Mouse (Mus musculus) forebrain, embryonic 15.5 days (tissue): Measurements from ENCODE around the gene Saa3. TPM values are rescaled to one million over a fixed set of nuclear protein-coding genes. Genes with fewer than 3 reads are reported as not detected.

Experiments used
- ATAC-seq: fragments of 200-750 bp; cut with Nextera tagmentation; replicated peaks from 2 replicates; pipeline ENCODE4 v1.8.0; 2017; ENCODE audit warnings: mild to moderate bottlenecking, moderate TSS enrichment, moderate library complexity
- H3K27ac ChIP-seq: fragments of 300-500 bp; sonication (generic); replicated peaks from 2 replicates; pipeline ENCODE4 v1.5.1; 2015; ENCODE audit warnings: mild to moderate bottlenecking, inconsistent platforms
- H3K27me3 ChIP-seq: fragments of 300-500 bp; sonication (generic); 2 replicates; pipeline ENCODE4 v1.6.1; 2015; ENCODE audit warnings: inconsistent platforms
- H3K36me3 ChIP-seq: fragments of 300-500 bp; sonication (generic); 2 replicates; pipeline ENCODE4 v1.6.1; 2015; ENCODE audit warnings: mild to moderate bottlenecking, inconsistent platforms
- H3K4me1 ChIP-seq: fragments of 300-500 bp; sonication (generic); 2 replicates; pipeline ENCODE4 v1.6.1; 2015; ENCODE audit warnings: inconsistent platforms
- H3K4me2 ChIP-seq: fragments of 300-500 bp; sonication (generic); replicated peaks from 2 replicates; pipeline ENCODE4 v1.6.1; 2015; ENCODE audit warnings: mild to moderate bottlenecking, inconsistent platforms
- H3K4me3 ChIP-seq: fragments of 300-500 bp; sonication (generic); 2 replicates; pipeline ENCODE4 v1.5.1; 2015; ENCODE audit warnings: mild to moderate bottlenecking, inconsistent platforms
- H3K9ac ChIP-seq: fragments of 300-500 bp; sonication (generic); replicated peaks from 2 replicates; pipeline ENCODE4 v1.6.1; 2015; ENCODE audit warnings: mild to moderate bottlenecking, inconsistent platforms
- H3K9me3 ChIP-seq: fragments of 300-500 bp; sonication (generic); 2 replicates; pipeline ENCODE4 v1.6.1; 2016; ENCODE audit warnings: inconsistent platforms
- WGBS: fragments of 180-500 bp; shearing (Covaris S2); methylation state at CpG from one replicate; pipeline ENCODE4 v1.1.7; 2015; ENCODE audit warnings: mixed read lengths; 5-methylcytosine and 5-hydroxymethylcytosine counted together
- polyA plus RNA-seq: library from polyadenylated mRNA; unstranded; fragments of >200 nt; fragmentation: Nextera tagmentation; extraction: Ambion mirVana; gene quantifications from 2 replicates; pipeline ENCODE4 v1.2.1, GENCODE M21; 2015

Gene Saa3
- polyA plus RNA-seq, 1 experiment from 2014 or later, result not detected

- Histone ChIP-seq H3K27ac (no peak within 1 kb of the TSS), H3K4me1 (no peaks in the 10 kb centered on the region), H3K9me3 (no peaks in the 10 kb centered on the region), H3K27me3 (no peaks in the 10 kb centered on the region), H3K4me3 (no peak within 1 kb of the TSS), H3K36me3 (no peaks in the 10 kb centered on the region), H3K9ac (no peak within 1 kb of the TSS), H3K4me2 (no peak within 1 kb of the TSS)
- WGBS, result 90% methylated on average over 4 of the region's 4 CpGs
- no peak for ATAC-seq
Observed at GRCm38 (mm10) chr7:46732458-46732857, 17.0 kb upstream of the Saa3 start, which contains the start of gene Saa4. Saa4 (minus strand) TSS chr7:46732603.

- no peak overlapping the region for H3K4me2 ChIP-seq
- no peak overlapping the region for H3K4me3 ChIP-seq
- WGBS, result 83% methylated on average over 1 of the region's 1 CpGs
- H3K27ac ChIP-seq, result no peak overlapping the region
- no peaks in the 10 kb centered on the region for H3K36me3 ChIP-seq
- no peak for ATAC-seq
- no peaks in the 10 kb centered on the region for H3K4me1 ChIP-seq
- no peaks in the 10 kb centered on the region for H3K9me3 ChIP-seq
- no peaks in the 10 kb centered on the region for H3K27me3 ChIP-seq
- no peak overlapping the region for H3K9ac ChIP-seq
Observed at GRCm38 (mm10) chr7:46727584-46727983, 12.1 kb upstream of the Saa3 start.

GRCm38 (mm10) chr7:46724396-46724795 is 8.9 kb upstream of the Saa3 start:
- no peaks in the 10 kb centered on the region for H3K27me3 ChIP-seq
- H3K4me2 ChIP-seq, result no peak overlapping the region
- no peak for ATAC-seq
- H3K4me1 ChIP-seq, result peaks cover 6% of the 10 kb centered on the region; the same call in 1 of the 2 replicates
- no peak overlapping the region for H3K9ac ChIP-seq
- H3K27ac ChIP-seq, result no peak overlapping the region
- H3K4me3 ChIP-seq, result no peak overlapping the region
- WGBS, result 72% methylated on average over 5 of the region's 5 CpGs
- no peaks in the 10 kb centered on the region for H3K36me3 ChIP-seq
- H3K9me3 ChIP-seq, result no peaks in the 10 kb centered on the region

DNA sequence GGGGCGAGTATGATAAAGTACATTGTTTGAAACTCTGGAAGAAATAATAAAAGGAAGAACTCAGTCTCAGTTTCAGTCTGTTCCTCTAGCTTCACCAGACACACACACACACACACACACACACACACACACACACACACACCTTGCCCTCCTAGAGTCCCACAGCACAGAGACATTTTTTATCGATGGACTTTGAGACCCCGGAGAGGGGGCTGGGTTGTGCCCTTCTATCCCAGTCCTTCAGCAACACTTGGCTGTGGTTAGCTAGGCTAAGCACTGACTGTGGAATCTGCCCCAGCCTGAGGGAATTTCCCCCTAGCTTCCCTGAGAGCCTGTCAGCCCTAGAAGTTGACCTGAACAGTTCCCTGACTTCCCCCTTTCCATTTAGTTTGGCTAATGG is 8.3 kb upstream of the Saa3 start:
- ATAC-seq, result no peak
- Histone ChIP-seq H3K9me3 (no peaks in the 10 kb centered on the region), H3K4me2 (no peak overlapping the region), H3K4me3 (no peak overlapping the region), H3K27ac (no peak overlapping the region), H3K27me3 (no peaks in the 10 kb centered on the region), H3K4me1 (peaks cover 6% of the 10 kb centered on the region; the same call in 1 of the 2 replicates), H3K9ac (no peak overlapping the region), H3K36me3 (no peaks in the 10 kb centered on the region)
- 89% methylated on average over 3 of the region's 3 CpGs for WGBS

DNA sequence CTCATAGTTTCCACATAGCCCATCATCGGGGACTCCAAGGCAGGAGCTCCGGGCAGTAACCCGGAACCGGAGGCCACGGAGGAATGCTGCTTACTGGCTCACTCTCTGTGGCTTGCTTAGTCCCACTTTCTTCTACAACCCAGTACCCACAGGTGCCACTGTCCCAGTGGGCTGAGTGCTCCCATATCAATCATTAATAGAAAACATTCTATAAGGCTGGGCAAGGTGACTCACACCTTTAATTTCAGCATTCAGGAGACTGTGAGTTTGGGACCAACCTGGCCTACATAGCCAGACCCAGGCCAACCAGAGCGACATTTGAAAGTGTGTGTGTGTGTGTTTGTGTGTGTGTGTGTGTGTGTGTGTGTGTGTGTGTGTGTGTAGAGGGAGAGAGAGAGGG is 7.9 kb upstream of the Saa3 start:
- no peak overlapping the region for H3K27ac ChIP-seq
- H3K4me1 ChIP-seq, result peaks cover 6% of the 10 kb centered on the region; the same call in 1 of the 2 replicates
- no peaks in the 10 kb centered on the region for H3K36me3 ChIP-seq
- no peak overlapping the region for H3K4me3 ChIP-seq
- H3K4me2 ChIP-seq, result no peak overlapping the region
- no peak overlapping the region for H3K9ac ChIP-seq
- no peaks in the 10 kb centered on the region for H3K27me3 ChIP-seq
- H3K9me3 ChIP-seq, result no peaks in the 10 kb centered on the region
- ATAC-seq, result no peak
- WGBS, result 96% methylated on average over 6 of the region's 6 CpGs

DNA sequence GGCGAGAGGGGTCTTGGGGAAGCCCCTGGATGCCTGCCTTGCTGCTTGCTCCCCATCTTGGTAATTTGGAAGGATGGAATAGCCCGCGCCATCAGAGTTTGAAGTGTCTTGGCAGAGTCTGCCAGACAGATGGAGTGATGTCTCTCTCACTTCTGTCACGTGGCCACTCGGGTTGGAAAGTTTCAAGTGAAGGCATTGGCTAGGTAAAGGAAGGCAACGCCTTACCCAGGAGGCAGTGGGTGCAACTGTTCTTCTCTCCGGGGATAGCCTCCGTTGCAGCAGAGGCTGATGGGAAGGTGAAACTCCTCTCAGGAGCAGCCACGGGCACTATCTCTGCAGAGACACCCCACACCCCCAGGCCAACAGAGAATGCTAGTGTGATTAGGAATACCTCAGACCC is 5.0 kb upstream of the Saa3 start:
- Histone ChIP-seq H3K27ac (peak overlapping the region; percentile 48; the same call in 1 of the 2 replicates), H3K9ac (no peak overlapping the region), H3K36me3 (no peaks in the 10 kb centered on the region), H3K27me3 (no peaks in the 10 kb centered on the region), H3K4me1 (peaks cover 6% of the 10 kb centered on the region; the same call in 1 of the 2 replicates), H3K9me3 (no peaks in the 10 kb centered on the region), H3K4me2 (no peak overlapping the region), H3K4me3 (no peak overlapping the region)
- 0 out of 2 replicates have a peak, but pooled peaks have one; percentile 46 for ATAC-seq
- WGBS, result 58% methylated on average over 9 of the region's 9 CpGs

DNA sequence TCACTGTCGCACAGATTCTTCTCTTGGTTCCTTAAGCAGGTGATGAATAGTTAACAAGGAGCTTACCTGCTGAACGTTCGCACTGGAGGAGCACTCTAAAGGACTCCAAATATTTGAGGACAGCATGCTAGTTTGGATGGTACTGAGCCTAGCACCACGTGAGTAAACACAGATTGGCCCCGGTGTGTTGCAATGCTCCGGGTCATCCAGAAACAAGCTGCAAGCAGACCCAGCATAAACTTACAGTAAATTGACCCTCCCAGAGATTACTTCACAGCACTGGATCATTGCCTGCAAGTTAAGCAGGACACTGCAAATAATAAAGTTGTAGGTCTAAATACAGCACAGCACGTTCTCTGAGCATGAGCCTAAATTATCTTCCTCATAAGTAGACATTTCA is 4.0 kb upstream of the Saa3 start:
- H3K27me3 ChIP-seq, result no peaks in the 10 kb centered on the region
- no peak overlapping the region for H3K4me3 ChIP-seq
- no peak overlapping the region for H3K9ac ChIP-seq
- no peak for ATAC-seq
- peaks cover 6% of the 10 kb centered on the region; the same call in 1 of the 2 replicates for H3K4me1 ChIP-seq
- WGBS, result 78% methylated on average over 7 of the region's 7 CpGs
- no peaks in the 10 kb centered on the region for H3K9me3 ChIP-seq
- no peaks in the 10 kb centered on the region for H3K36me3 ChIP-seq
- no peak overlapping the region for H3K4me2 ChIP-seq
- no peak overlapping the region for H3K27ac ChIP-seq

DNA sequence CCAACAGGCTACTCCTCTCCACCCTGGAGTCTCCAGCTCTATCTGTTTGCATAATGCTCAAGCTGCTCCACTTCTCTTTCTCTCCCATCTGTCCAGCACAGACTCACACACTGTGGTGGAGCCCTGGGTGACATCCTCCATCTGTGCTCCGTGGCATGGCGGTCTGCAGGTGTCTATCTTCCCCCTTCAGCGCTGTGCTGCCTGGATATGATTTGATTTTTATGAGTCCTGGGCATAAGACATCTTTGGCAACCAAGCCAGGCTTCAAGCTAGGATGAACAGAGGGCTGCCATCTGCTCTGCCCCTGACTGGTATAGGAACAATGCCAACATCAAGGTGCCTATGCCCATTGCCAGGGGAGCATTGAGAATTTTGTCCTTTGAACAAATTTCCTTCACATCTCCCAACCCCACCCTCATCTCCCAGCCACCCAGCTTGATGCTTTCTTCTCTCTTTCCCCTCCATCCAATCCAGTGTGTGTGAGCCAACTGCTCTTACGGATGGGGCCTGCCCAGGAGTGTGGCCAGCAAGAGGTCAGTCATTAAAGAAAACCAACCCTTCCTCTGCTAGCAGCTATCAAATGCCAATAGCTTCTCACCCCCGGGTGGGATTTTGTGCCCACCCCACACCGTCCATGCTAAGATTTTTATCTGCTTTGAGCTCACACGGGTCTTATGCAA is 3.2 kb upstream of the Saa3 start:
- H3K9me3 ChIP-seq, result no peaks in the 10 kb centered on the region
- peak; percentile 92 for ATAC-seq
- peak overlapping the region; percentile 41; the same call in 1 of the 2 replicates for H3K27ac ChIP-seq
- no peak overlapping the region for H3K4me2 ChIP-seq
- no peaks in the 10 kb centered on the region for H3K27me3 ChIP-seq
- no peaks in the 10 kb centered on the region for H3K36me3 ChIP-seq
- 65% methylated on average over 7 of the region's 7 CpGs for WGBS
- no peak overlapping the region for H3K4me3 ChIP-seq
- H3K4me1 ChIP-seq, result peaks cover 6% of the 10 kb centered on the region; the same call in 1 of the 2 replicates
- no peak overlapping the region for H3K9ac ChIP-seq

- 56% methylated on average over 5 of the region's 5 CpGs for WGBS
- H3K9me3 ChIP-seq, result no peaks in the 10 kb centered on the region
Observed at GRCm38 (mm10) chr7:46716897-46717296, 1.4 kb upstream of the Saa3 start.

DNA sequence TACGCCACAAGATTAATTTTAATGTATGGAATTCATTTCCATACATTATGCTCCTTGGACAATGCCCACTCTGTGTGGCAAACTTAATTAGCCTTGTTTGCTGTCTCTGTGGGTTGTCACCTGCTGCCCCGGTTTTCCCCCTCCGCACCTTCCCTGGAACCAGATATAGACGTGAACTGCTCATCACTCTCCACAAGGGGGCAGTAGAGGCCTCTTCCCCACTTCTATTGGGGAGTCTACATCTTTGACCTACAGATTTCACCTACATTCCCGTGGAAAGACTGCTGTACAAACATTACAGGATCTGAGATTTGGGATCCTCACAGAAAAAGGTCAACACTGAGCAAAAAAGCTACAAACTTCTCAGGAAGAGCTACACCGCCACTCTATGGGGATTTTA is 982 bp downstream of the Saa3 start:
- H3K4me2 ChIP-seq, result no peak overlapping the region
- H3K27ac ChIP-seq, result no peak overlapping the region
- H3K9ac ChIP-seq, result no peak overlapping the region
- H3K36me3 ChIP-seq, result no peaks in the 10 kb centered on the region
- no peaks in the 10 kb centered on the region for H3K27me3 ChIP-seq
- no peak for ATAC-seq
- 38% methylated on average over 6 of the region's 6 CpGs for WGBS
- no peak overlapping the region for H3K4me3 ChIP-seq
- no peaks in the 10 kb centered on the region for H3K9me3 ChIP-seq
- H3K4me1 ChIP-seq, result peaks cover 4% of the 10 kb centered on the region

More at GRCm38 (mm10) chr7:46716897-46717296, 1.4 kb upstream of the Saa3 start:
- ATAC-seq, result no peak
- Histone ChIP-seq H3K36me3 (no peaks in the 10 kb centered on the region), H3K27me3 (no peaks in the 10 kb centered on the region), H3K4me3 (no peak overlapping the region), H3K9ac (no peak overlapping the region), H3K27ac (no peak overlapping the region), H3K4me1 (peaks cover 6% of the 10 kb centered on the region; the same call in 1 of the 2 replicates), H3K4me2 (no peak overlapping the region)

DNA sequence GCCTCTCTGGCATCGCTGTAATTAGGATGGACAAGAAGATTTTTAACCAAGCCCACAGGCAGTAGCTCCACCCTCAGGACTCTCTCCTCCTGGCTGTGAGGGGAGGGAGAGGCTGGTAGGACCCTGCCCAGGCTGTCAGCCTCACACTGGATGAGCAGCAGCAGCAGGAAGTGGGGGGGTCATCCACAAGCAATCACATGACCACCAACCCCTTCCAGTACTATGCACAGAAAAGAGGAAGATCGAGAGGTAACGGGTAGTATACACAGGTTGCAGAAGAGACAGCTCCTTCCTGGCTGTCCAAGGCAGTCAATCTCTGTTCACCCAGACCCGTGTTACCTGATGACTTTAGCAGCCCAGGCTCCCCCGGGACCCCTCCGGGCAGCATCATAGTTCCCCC is 3.2 kb downstream of the Saa3 start:
- H3K4me1 ChIP-seq, result peaks cover 11% of the 10 kb centered on the region
- H3K36me3 ChIP-seq, result peaks cover 5% of the 10 kb centered on the region; the same call in 1 of the 2 replicates
- 81% methylated on average over 6 of the region's 6 CpGs for WGBS
- no peak overlapping the region for H3K27ac ChIP-seq
- H3K9me3 ChIP-seq, result no peaks in the 10 kb centered on the region
- H3K4me2 ChIP-seq, result no peak overlapping the region
- H3K27me3 ChIP-seq, result no peaks in the 10 kb centered on the region
- ATAC-seq, result no peak
- H3K9ac ChIP-seq, result no peak overlapping the region
- no peak overlapping the region for H3K4me3 ChIP-seq

- under 1% methylated on average over 38 of the region's 38 CpGs for WGBS
- Histone ChIP-seq H3K27ac (peak within 1 kb of the TSS; percentile 85), H3K9ac (peak within 1 kb of the TSS; percentile 96), H3K4me2 (peak within 1 kb of the TSS; percentile 49), H3K27me3 (no peaks in the 10 kb centered on the region), H3K4me1 (peaks cover 11% of the 10 kb centered on the region), H3K9me3 (no peaks in the 10 kb centered on the region), H3K36me3 (peaks cover 22% of the 10 kb centered on the region), H3K4me3 (peak within 1 kb of the TSS; percentile 98)
- peak; percentile 97 for ATAC-seq
Observed at GRCm38 (mm10) chr7:46710390-46710844, 5.1 kb downstream of the Saa3 start, which contains the start of gene Saal1. Saal1 (minus strand) TSS chr7:46710680.
